Mouse (Mus musculus) testis, adult 10 weeks (tissue): ENCODE measurements around the gene Gabrg1. TPM values are rescaled to one million over a fixed set of nuclear protein-coding genes. Genes with fewer than 3 reads are reported as not detected.

ENCODE experiments used
- polyA plus RNA-seq: library from polyadenylated mRNA; stranded (reverse); fragments of 350-450 nt; fragmentation: Illumina TruSeq; extraction: RNeasy Lipid Tissue Mini Kit (QIAGEN cat#74804); gene quantifications from one replicate; pipeline ENCODE4 v1.2.3, GENCODE M21; 2014; ENCODE audit warnings: low read depth, low replicate concordance

Gene Gabrg1
- not detected for polyA plus RNA-seq

GRCm38 (mm10) chr5:70842192-70843095, at the start of gene Gabrg1:
Gene Gabrg1, minus strand, starts transcription at chr5:70842617.

